Mouse (Mus musculus): ENCODE results near the gene Prlhr. TPM values are rescaled to one million over a fixed set of nuclear protein-coding genes. Genes with fewer than 3 reads are reported as not detected.
A peak's percentile ranks its signal among the peaks of the same experiment; 100 is the strongest.

Gene Prlhr
- polyA plus RNA-seq (2017; shearing (Covaris generic)) = not detected

GRCm38 (mm10) chr19:60468254-60468762 is at the start of gene Prlhr:
TSS of gene Prlhr (minus strand) at chr19:60468304.
- ATAC-seq = no peak

GRCm38 (mm10) chr19:60515064-60515463 is 47.0 kb upstream of the Prlhr start:
- no peak for ATAC-seq

- no peak for ATAC-seq
Measured at GRCm38 (mm10) chr19:60513431-60513830, 45.3 kb upstream of the Prlhr start.

- ATAC-seq = no peak
Measured at GRCm38 (mm10) chr19:60500209-60500608, 32.1 kb upstream of the Prlhr start.

- ATAC-seq = no peak
Measured at GRCm38 (mm10) chr19:60497171-60497570, 29.1 kb upstream of the Prlhr start.

- no peak for ATAC-seq
Measured at GRCm38 (mm10) chr19:60495772-60496171, 27.7 kb upstream of the Prlhr start.

- ATAC-seq = no peak
Measured at GRCm38 (mm10) chr19:60489566-60489965, 21.5 kb upstream of the Prlhr start.

- ATAC-seq = no peak
Measured at GRCm38 (mm10) chr19:60485261-60485660, 17.2 kb upstream of the Prlhr start.

- ATAC-seq = no peak
Measured at GRCm38 (mm10) chr19:60478859-60479258, 10.8 kb upstream of the Prlhr start.

GRCm38 (mm10) chr19:60477788-60478187 is 9.7 kb upstream of the Prlhr start:
- ATAC-seq = no peak

- ATAC-seq = no peak
Measured at GRCm38 (mm10) chr19:60468846-60469245, 742 bp upstream of the Prlhr start.

- no peak for ATAC-seq
Measured at GRCm38 (mm10) chr19:60467588-60468007, 506 bp downstream of the Prlhr start.

GRCm38 (mm10) chr19:60466953-60467570 is 1.0 kb downstream of the Prlhr start:
- peak; percentile 57 for ATAC-seq

GRCm38 (mm10) chr19:60465726-60466125 is 2.4 kb downstream of the Prlhr start:
- ATAC-seq = no peak

GRCm38 (mm10) chr19:60463896-60464295 is 4.2 kb downstream of the Prlhr start:
- ATAC-seq = no peak

GRCm38 (mm10) chr19:60463440-60463839 is 4.7 kb downstream of the Prlhr start:
- ATAC-seq = no peak

GRCm38 (mm10) chr19:60461476-60461875 is 6.6 kb downstream of the Prlhr start:
- no peak for ATAC-seq

- no peak for ATAC-seq
Measured at GRCm38 (mm10) chr19:60459680-60460079, 8.4 kb downstream of the Prlhr start.

- ATAC-seq = no peak
Measured at GRCm38 (mm10) chr19:60459071-60459470, 9.0 kb downstream of the Prlhr start.

GRCm38 (mm10) chr19:60455791-60456190 is 12.3 kb downstream of the Prlhr start:
- no peak for ATAC-seq

GRCm38 (mm10) chr19:60440531-60440930 is 27.6 kb downstream of the Prlhr start:
- no peak for ATAC-seq

GRCm38 (mm10) chr19:60440083-60440482 is 28.0 kb downstream of the Prlhr start:
- no peak for ATAC-seq

GRCm38 (mm10) chr19:60437566-60438241 is 30.4 kb downstream of the Prlhr start:
- no peak for ATAC-seq
